ENCODE assay signal across 33 mouse cellular contexts in genomic region chr10:121682539-121682938, GRCm38 (mm10). TPM values are rescaled to one million over a fixed set of nuclear protein-coding genes. Genes with fewer than 3 reads are reported as not detected.
"Had no signal": no experiment of that assay in that cellular context is flagged by ENCODE, and none has a peak within 500 bp of the region (broad histone marks: within the 10 kb centered on the region; RNA-seq: fewer than 3 reads in every experiment).

No protein-coding gene starts in this region.

- H3K27ac ChIP-seq: embryonic facial prominence, embryonic 10.5 days; embryonic facial prominence, embryonic 12.5 days; embryonic facial prominence, embryonic 13.5 days; embryonic facial prominence, embryonic 15.5 days; forebrain, embryonic 10.5 days; forebrain, embryonic 12.5 days; forebrain, embryonic 13.5 days; gastrocnemius, adult 2 months; heart, adult 2 months had no signal

- H3K36me3 ChIP-seq: embryonic facial prominence, embryonic 10.5 days; embryonic facial prominence, embryonic 12.5 days; embryonic facial prominence, embryonic 13.5 days; embryonic facial prominence, embryonic 15.5 days; forebrain, embryonic 10.5 days; forebrain, embryonic 12.5 days had no signal

- H3K9me3 ChIP-seq: embryonic facial prominence, embryonic 10.5 days; embryonic facial prominence, embryonic 12.5 days; embryonic facial prominence, embryonic 13.5 days; embryonic facial prominence, embryonic 15.5 days; forebrain, embryonic 10.5 days; forebrain, embryonic 12.5 days; forebrain, embryonic 13.5 days had no signal

- DNase-seq: cerebellum, adult 18-20 months; cerebellum, adult 2 months; cerebellum, adult 8-10 months; cerebellum, adult 9-10 months; cerebellum, adult 9-11 months; cerebellum, postnatal 10 days; cerebellum, postnatal 14 days; cerebellum, postnatal 25 days; cerebellum, postnatal 36 days; embryo, embryonic 11 days; forebrain, postnatal 0 days; gastrocnemius, adult 2 months; gastrocnemius, postnatal 10 days; gastrocnemius, postnatal 14 days; gastrocnemius, postnatal 25 days; gastrocnemius, postnatal 36 days; heart, adult 18-20 months; heart, adult 2 months had no signal

- H3K4me1 ChIP-seq: embryonic facial prominence, embryonic 10.5 days; embryonic facial prominence, embryonic 12.5 days; embryonic facial prominence, embryonic 13.5 days; embryonic facial prominence, embryonic 15.5 days; forebrain, embryonic 10.5 days; forebrain, embryonic 12.5 days; forebrain, embryonic 13.5 days had no signal

- H3K4me2 ChIP-seq: embryonic facial prominence, embryonic 12.5 days; embryonic facial prominence, embryonic 13.5 days; embryonic facial prominence, embryonic 15.5 days; forebrain, embryonic 12.5 days; forebrain, embryonic 13.5 days had no signal

- H3K27me3 ChIP-seq: embryonic facial prominence, embryonic 12.5 days; embryonic facial prominence, embryonic 13.5 days; embryonic facial prominence, embryonic 15.5 days; forebrain, embryonic 12.5 days; forebrain, embryonic 13.5 days had no signal

- H3K9ac ChIP-seq: embryonic facial prominence, embryonic 12.5 days; embryonic facial prominence, embryonic 13.5 days; embryonic facial prominence, embryonic 15.5 days; forebrain, embryonic 12.5 days; forebrain, embryonic 13.5 days; forebrain, postnatal 0 days had no signal

- ATAC-seq: forebrain, embryonic 13.5 days; forebrain, embryonic 14.5 days; forebrain, embryonic 16.5 days; forebrain, postnatal 0 days had no signal

- H3K4me3 ChIP-seq: embryonic facial prominence, embryonic 10.5 days; embryonic facial prominence, embryonic 12.5 days; embryonic facial prominence, embryonic 13.5 days; embryonic facial prominence, embryonic 15.5 days; erythroblast, embryonic 14.5 days; forebrain, embryonic 10.5 days; forebrain, embryonic 12.5 days; forebrain, embryonic 13.5 days; gastrocnemius, adult 2 months; heart, adult 2 months had no signal

RNA-seq across cellular contexts. Expression of gene D930020B18Rik, which starts 41.2 kb away (rescaled TPM):
- total RNA-seq: gastrocnemius, adult 18-20 months; gastrocnemius, adult 2 months; gastrocnemius, adult 8-10 months; gastrocnemius, postnatal 10 days; gastrocnemius, postnatal 14 days; gastrocnemius, postnatal 25 days; gastrocnemius, postnatal 36 days; gastrocnemius, postnatal 4 days; heart, adult 18-20 months; heart, adult 2 months; heart, adult 8-10 months had no signal
- polyA plus RNA-seq: erythroblast, embryonic 14.5 days; forebrain, embryonic 13.5 days; gonadal fat pad, adult 2 months; heart, adult 2 months had no signal
